Mouse (Mus musculus) monocyte, adult 59 days (primary cell): ENCODE results near the gene Maz. TPM values are rescaled to one million over a fixed set of nuclear protein-coding genes. Genes with fewer than 3 reads are reported as not detected.

Experiments
- total RNA-seq, 2 experiments: library from RNA; stranded (reverse); gene quantifications; one replicate each; pipeline ENCODE4 v1.2.4; 2023

Gene Maz
- total RNA-seq = 100 to 1,000 TPM; 166 to 172 TPM

GRCm38 (mm10) chr7:127026984-127027726, at the start of gene Maz:
Maz (minus strand) TSS chr7:127027037.

GRCm38 (mm10) chr7:127041851-127042672, 15.2 kb upstream of the Maz start, which contains the start of gene Kif22:
Kif22 (minus strand) TSS chr7:127042471.

GRCm38 (mm10) chr7:127020901-127021562, 5.8 kb downstream of the Maz start, which contains the start of the genes Gm42742 and Prrt2:
Gm42742 (minus strand) TSS chr7:127021097.
Prrt2 (minus strand) TSS chr7:127021211.

GRCm38 (mm10) chr7:127016971-127017949, 9.6 kb downstream of the Maz start, which contains the start of gene Pagr1a:
Pagr1a (minus strand) TSS chr7:127017352.

GRCm38 (mm10) chr7:127016481-127016485, 10.6 kb downstream of the Maz start, which contains the start of gene Pagr1b:
Pagr1b (minus strand) TSS chr7:127016484.

GRCm38 (mm10) chr7:127014320-127014719, 12.5 kb downstream of the Maz start, which contains the start of gene Mvp:
Mvp (minus strand) TSS chr7:127014621.

GRCm38 (mm10) chr7:126975950-126976866, 50.6 kb downstream of the Maz start, which contains the start of gene Cdiptos:
Cdiptos (minus strand) TSS chr7:126976098.

GRCm38 (mm10) chr7:126975893-126975949, 51.1 kb downstream of the Maz start, which contains the start of gene Cdipt:
Cdipt (plus strand) TSS chr7:126975914.

Other genes with a start within 250 kb of the Maz start
- gene Tbx6, start 245.6 kb downstream of the Maz start, total RNA-seq = 1 to 10 TPM; 6.9 to 8.2 TPM
- 100 to 1,000 TPM; 218 to 242 TPM for gene Ppp4c, start 234.5 kb downstream of the Maz start, total RNA-seq
- gene Fam57b, start 229.4 kb downstream of the Maz start, total RNA-seq = not detected
- not detected for gene 4930451I11Rik, start 195.4 kb downstream of the Maz start, total RNA-seq
- gene Doc2a, start 179.6 kb downstream of the Maz start, total RNA-seq = not detected
- 10 to 100 TPM in 1 of 2 experiments, 1 to 10 TPM in 1; 5.0 to 14.0 TPM for gene Hirip3, start 165.1 kb downstream of the Maz start, total RNA-seq
- gene Ino80e, start 164.7 kb downstream of the Maz start, total RNA-seq = 10 to 100 TPM; 52.2 to 66.3 TPM
- gene Taok2, start 142.3 kb downstream of the Maz start, total RNA-seq = 10 to 100 TPM; 71.6 to 71.9 TPM
- gene Tmem219, start 104.1 kb downstream of the Maz start, total RNA-seq = 10 to 100 TPM; 63.5 to 71.0 TPM
- gene Kctd13, start 98.2 kb downstream of the Maz start, total RNA-seq = 10 to 100 TPM; 31.5 to 32.7 TPM
- gene Asphd1, start 77.5 kb downstream of the Maz start, total RNA-seq = not detected
- 1 to 10 TPM; 2.2 to 4.1 TPM for gene Sez6l2, start 76.5 kb downstream of the Maz start, total RNA-seq
- 10 to 100 TPM; 84.1 to 92.1 TPM for gene Cdipt, start 51.1 kb downstream of the Maz start, total RNA-seq
- gene Cdiptos, start 50.9 kb downstream of the Maz start, total RNA-seq = 1 to 10 TPM; 3.5 to 3.7 TPM
- gene Mvp, start 12.4 kb downstream of the Maz start, total RNA-seq = 100 to 1,000 TPM; 116 to 123 TPM
- gene Pagr1b, start 10.6 kb downstream of the Maz start, total RNA-seq = 1 to 10 TPM in 1 of 2 experiments, not detected in 1; 9.0 TPM
- gene Pagr1a, start 9.7 kb downstream of the Maz start, total RNA-seq = 10 to 100 TPM in 1 of 2 experiments, 1 to 10 TPM in 1; 2.2 to 14.5 TPM
- gene Gm42742, start 5.9 kb downstream of the Maz start, total RNA-seq = 10 to 100 TPM; 29.0 to 34.8 TPM
- 1 to 10 TPM; 1.3 TPM for gene Prrt2, start 5.8 kb downstream of the Maz start, total RNA-seq
- gene Kif22, start 15.4 kb upstream of the Maz start, total RNA-seq = 1 to 10 TPM; 1.7 to 2.3 TPM
- under 1 TPM in 1 of 2 experiments, not detected in 1; 0.85 TPM for gene Zg16, start 60.3 kb upstream of the Maz start, total RNA-seq
- 10 to 100 TPM; 64.8 to 66.9 TPM for gene AI467606, start 64.3 kb upstream of the Maz start, total RNA-seq
- gene Qprt, start 95.2 kb upstream of the Maz start, total RNA-seq = 10 to 100 TPM; 10.5 to 12.1 TPM
- 100 to 1,000 TPM; 289 to 346 TPM for gene Spn, start 110.8 kb upstream of the Maz start, total RNA-seq
- gene Cd2bp2, start 169.0 kb upstream of the Maz start, total RNA-seq = 10 to 100 TPM; 52.2 to 60.9 TPM
- 100 to 1,000 TPM in 1 of 2 experiments, 10 to 100 TPM in 1; 94.8 to 106 TPM for gene Tbc1d10b, start 181.4 kb upstream of the Maz start, total RNA-seq
- gene Mylpf, start 181.9 kb upstream of the Maz start, total RNA-seq = not detected
- gene Zfp553, start 206.0 kb upstream of the Maz start, total RNA-seq = 1 to 10 TPM; 4.5 TPM
- 1 to 10 TPM; 5.4 to 5.5 TPM for gene Sept1, start 206.1 kb upstream of the Maz start, total RNA-seq
- gene Zfp771, start 217.2 kb upstream of the Maz start, total RNA-seq = 1 to 10 TPM; 7.0 to 8.8 TPM
- gene Dctpp1, start 233.7 kb upstream of the Maz start, total RNA-seq = 10 to 100 TPM; 15.2 to 17.6 TPM
- 10 to 100 TPM; 66.0 to 73.4 TPM for gene Sephs2, start 247.0 kb upstream of the Maz start, total RNA-seq